ENCODE assay signal across 9 mouse cellular contexts in the genomic region with DNA sequence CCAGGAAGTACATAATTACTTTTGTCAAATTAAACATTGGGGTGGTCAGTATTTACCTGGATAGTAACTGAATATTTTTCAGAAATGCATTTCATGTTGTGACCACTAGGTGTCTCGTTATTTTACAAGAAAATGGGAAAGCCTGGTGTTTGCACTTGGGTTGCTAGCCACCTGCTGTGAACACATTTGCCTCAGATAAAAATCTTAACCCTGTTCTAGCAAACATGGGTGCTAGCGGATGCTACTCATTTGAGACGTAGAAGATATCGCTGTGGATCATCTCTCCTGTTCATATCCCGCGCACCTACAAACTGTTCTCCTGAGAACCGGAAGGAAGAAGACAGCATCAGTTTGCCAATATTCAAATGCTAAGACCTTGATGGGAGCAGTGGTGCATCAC. TPM values are rescaled to one million over a fixed set of nuclear protein-coding genes. Genes with fewer than 3 reads are reported as not detected.
A peak's percentile ranks its signal among the peaks of the same experiment; 100 is the strongest.
DNase-seq lines count a peak whose midpoint lies in the region; ATAC-seq and TF ChIP-seq lines count a peak whose summit lies in the region.
"Had no signal": no experiment of that assay in that cellular context is flagged by ENCODE, and none has a peak within 500 bp of the region (broad histone marks: within the 10 kb centered on the region; RNA-seq: fewer than 3 reads in every experiment).

No protein-coding gene starts in this region.

- intact Hi-C loops in heart, postnatal 14 days (cut with DNase I): loop anchor here (2.0 to 5.0 kb wide), 5 partner anchors 33 to 181 kb away; a partner anchor contains a TSS

- ATAC-seq in forebrain, postnatal 0 days: no peak
- ATAC-seq in midbrain, embryonic 16.5 days: no peak
- ATAC-seq in embryonic facial prominence, embryonic 14.5 days (ENCODE audit: low read depth): no peak

- H3K4me3 ChIP-seq in forebrain, postnatal 0 days (ENCODE audit: low read depth, low read length): no peak overlapping the region
- no peak overlapping the region for H3K4me3 ChIP-seq in forebrain, embryonic 10.5 days
- H3K4me3 ChIP-seq in midbrain, embryonic 10.5 days: no peak overlapping the region
- H3K4me3 ChIP-seq in midbrain, embryonic 16.5 days (ENCODE audit: low read depth, low read length): no peak overlapping the region
- no peak overlapping the region for H3K4me3 ChIP-seq in embryonic facial prominence, embryonic 14.5 days (ENCODE audit: low read depth, low read length)
- H3K4me3 ChIP-seq: neural tube, embryonic 12.5 days had no signal

- H3K27me3 ChIP-seq in forebrain, postnatal 0 days (ENCODE audit: insufficient read depth, low read length): no peaks in the 10 kb centered on the region
- H3K27me3 ChIP-seq in forebrain, embryonic 10.5 days (ENCODE audit: poor library complexity, severe bottlenecking): no peaks in the 10 kb centered on the region
- no peaks in the 10 kb centered on the region for H3K27me3 ChIP-seq in midbrain, embryonic 10.5 days (ENCODE audit: low read depth, poor library complexity, severe bottlenecking)
- no peaks in the 10 kb centered on the region for H3K27me3 ChIP-seq in midbrain, embryonic 16.5 days (ENCODE audit: control insufficient read depth, insufficient read depth, low read depth, low read length)
- H3K27me3 ChIP-seq in embryonic facial prominence, embryonic 14.5 days (replicated peaks; ENCODE audit: control insufficient read depth, insufficient read depth, low read length): no peaks in the 10 kb centered on the region
- H3K27me3 ChIP-seq: neural tube, embryonic 12.5 days had no signal

- no peak overlapping the region for H3K9ac ChIP-seq in forebrain, postnatal 0 days
- no peak overlapping the region for H3K9ac ChIP-seq in midbrain, embryonic 16.5 days (ENCODE audit: low read depth, low read length)
- H3K9ac ChIP-seq in embryonic facial prominence, embryonic 14.5 days (ENCODE audit: low read depth, low read length): no peak overlapping the region
- H3K9ac ChIP-seq: neural tube, embryonic 12.5 days had no signal

- no peaks in the 10 kb centered on the region for H3K4me1 ChIP-seq in forebrain, postnatal 0 days (ENCODE audit: insufficient read depth)
- peaks cover 6% of the 10 kb centered on the region for H3K4me1 ChIP-seq in forebrain, embryonic 10.5 days
- peaks cover 6% of the 10 kb centered on the region for H3K4me1 ChIP-seq in midbrain, embryonic 10.5 days
- H3K4me1 ChIP-seq in midbrain, embryonic 16.5 days (ENCODE audit: control insufficient read depth, insufficient read depth, low read length): peaks cover 5% of the 10 kb centered on the region; the same call in 1 of the 2 replicates
- H3K4me1 ChIP-seq in embryonic facial prominence, embryonic 14.5 days (ENCODE audit: control insufficient read depth, insufficient read depth, low read length): peaks cover under 1% of the 10 kb centered on the region; the same call in 1 of the 2 replicates

- DNase-seq in forebrain, postnatal 0 days: peak; percentile 61
- no peak for DNase-seq in forebrain, embryonic 10.5 days (ENCODE audit: extremely low spot score, low spot score)
- peak; percentile 16 for DNase-seq in midbrain, embryonic 10.5 days (ENCODE audit: low spot score)
- DNase-seq in embryonic facial prominence, embryonic 14.5 days (ENCODE audit: low spot score): peak; percentile 69
- peak; percentile 28 for DNase-seq in retina, postnatal 7 days (ENCODE audit: low read depth, low spot score)
- DNase-seq in adrenal gland, postnatal 36 days: no peak
- no peak for DNase-seq in heart, postnatal 14 days

- no peak overlapping the region for H3K4me2 ChIP-seq in forebrain, postnatal 0 days (ENCODE audit: low read depth)
- H3K4me2 ChIP-seq in midbrain, embryonic 16.5 days (ENCODE audit: low read length): no peak overlapping the region
- no peak overlapping the region for H3K4me2 ChIP-seq in embryonic facial prominence, embryonic 14.5 days (ENCODE audit: low read depth, low read length)
- H3K4me2 ChIP-seq: neural tube, embryonic 12.5 days had no signal

- no peaks in the 10 kb centered on the region for H3K9me3 ChIP-seq in forebrain, postnatal 0 days (ENCODE audit: low read length)
- no peaks in the 10 kb centered on the region for H3K9me3 ChIP-seq in forebrain, embryonic 10.5 days
- no peaks in the 10 kb centered on the region for H3K9me3 ChIP-seq in midbrain, embryonic 10.5 days (replicated peaks)
- no peaks in the 10 kb centered on the region for H3K9me3 ChIP-seq in midbrain, embryonic 16.5 days (replicated peaks; ENCODE audit: control insufficient read depth, low read length, poor library complexity, severe bottlenecking)
- H3K9me3 ChIP-seq in embryonic facial prominence, embryonic 14.5 days (ENCODE audit: control insufficient read depth, low read length): no peaks in the 10 kb centered on the region
- H3K9me3 ChIP-seq: neural tube, embryonic 12.5 days had no signal

- H3K36me3 ChIP-seq in forebrain, postnatal 0 days (ENCODE audit: insufficient read depth): no peaks in the 10 kb centered on the region
- no peaks in the 10 kb centered on the region for H3K36me3 ChIP-seq in forebrain, embryonic 10.5 days (replicated peaks)
- no peaks in the 10 kb centered on the region for H3K36me3 ChIP-seq in midbrain, embryonic 10.5 days
- H3K36me3 ChIP-seq in midbrain, embryonic 16.5 days (ENCODE audit: control insufficient read depth, insufficient read depth, low read length): no peaks in the 10 kb centered on the region
- no peaks in the 10 kb centered on the region for H3K36me3 ChIP-seq in embryonic facial prominence, embryonic 14.5 days (ENCODE audit: control insufficient read depth, insufficient read depth, low read length)
- H3K36me3 ChIP-seq: neural tube, embryonic 12.5 days had no signal

- 52% methylated on average over 7 of the region's 7 CpGs for WGBS in forebrain, postnatal 0 days
- 45% methylated on average over 7 of the region's 7 CpGs for WGBS in forebrain, embryonic 10.5 days
- WGBS in midbrain, embryonic 10.5 days: 47% methylated on average over 7 of the region's 7 CpGs
- WGBS in midbrain, embryonic 16.5 days: 47% methylated on average over 7 of the region's 7 CpGs
- 39% methylated on average over 7 of the region's 7 CpGs for WGBS in embryonic facial prominence, embryonic 14.5 days

- H3K27ac ChIP-seq in forebrain, postnatal 0 days (ENCODE audit: low read depth, low read length): no peak overlapping the region
- no peak overlapping the region for H3K27ac ChIP-seq in forebrain, embryonic 10.5 days
- H3K27ac ChIP-seq in midbrain, embryonic 10.5 days (replicated peaks): no peak overlapping the region
- no peak overlapping the region for H3K27ac ChIP-seq in midbrain, embryonic 16.5 days (ENCODE audit: low read length)
- no peak overlapping the region for H3K27ac ChIP-seq in embryonic facial prominence, embryonic 14.5 days (replicated peaks; ENCODE audit: low read depth, low read length)
- H3K27ac ChIP-seq: neural tube, embryonic 12.5 days had no signal

- peak; percentile 69 for TF ChIP-seq CTCF in forebrain, postnatal 0 days (IDR thresholded peaks at IDR 0.05; ENCODE audit: low read depth)

RNA-seq across cellular contexts. Expression of a gene that starts 31.5 kb away (rescaled TPM):
- 10.5 and 18.5 TPM in 2 replicates for total RNA-seq in forebrain, postnatal 0 days (2014; rRNA removed)
- polyA plus RNA-seq in forebrain, postnatal 0 days (2015; fragmentation: Nextera tagmentation; extraction: Ambion mirVana): 2.8 and 5.2 TPM in 2 replicates
- polyA plus RNA-seq in forebrain, embryonic 10.5 days (2016; fragmentation: Nextera tagmentation; extraction: Ambion mirVana): 8.8 and 10.2 TPM in 2 replicates
- polyA plus RNA-seq in midbrain, embryonic 10.5 days (2016; fragmentation: Nextera tagmentation; extraction: Ambion mirVana): 6.7 and 8.1 TPM in 2 replicates
- polyA plus RNA-seq in midbrain, embryonic 16.5 days (2015; fragmentation: Nextera tagmentation; extraction: Ambion mirVana): 9.6 and 10.2 TPM in 2 replicates
- polyA plus RNA-seq in embryonic facial prominence, embryonic 14.5 days (2014; fragmentation: Nextera tagmentation; extraction: Ambion mirVana): 7.5 and 8.9 TPM in 2 replicates
- total RNA-seq in adrenal gland, postnatal 36 days (2021): 10 to 100 TPM; 18.1 to 19.9 TPM
- total RNA-seq in heart, postnatal 14 days (2021): 10 to 100 TPM; 10.6 to 12.6 TPM

RNA-seq across cellular contexts. Expression of a gene that starts 42.1 kb away (rescaled TPM):
- total RNA-seq in forebrain, postnatal 0 days (2014; rRNA removed): 212 and 236 TPM in 2 replicates
- 449 and 471 TPM in 2 replicates for polyA plus RNA-seq in forebrain, postnatal 0 days (2015; fragmentation: Nextera tagmentation; extraction: Ambion mirVana)
- polyA plus RNA-seq in forebrain, embryonic 10.5 days (2016; fragmentation: Nextera tagmentation; extraction: Ambion mirVana): 236 and 237 TPM in 2 replicates
- 275 and 277 TPM in 2 replicates for polyA plus RNA-seq in midbrain, embryonic 10.5 days (2016; fragmentation: Nextera tagmentation; extraction: Ambion mirVana)
- polyA plus RNA-seq in midbrain, embryonic 16.5 days (2015; fragmentation: Nextera tagmentation; extraction: Ambion mirVana): 439 and 482 TPM in 2 replicates
- polyA plus RNA-seq in embryonic facial prominence, embryonic 14.5 days (2014; fragmentation: Nextera tagmentation; extraction: Ambion mirVana): 401 and 403 TPM in 2 replicates
- total RNA-seq in adrenal gland, postnatal 36 days (2021): 100 to 1,000 TPM; 266 to 324 TPM
- 100 to 1,000 TPM; 216 to 231 TPM for total RNA-seq in heart, postnatal 14 days (2021)

Comparison
In these comparisons a context has a peak if more than half of its experiments do, and no peak if none do; other contexts are left out.
1. DNase-seq: peak in forebrain, postnatal 0 days (single experiment), midbrain, embryonic 10.5 days (single experiment), embryonic facial prominence, embryonic 14.5 days (single experiment) and retina, postnatal 7 days (single experiment); none in forebrain, embryonic 10.5 days (single experiment), adrenal gland, postnatal 36 days (0 of 2) and heart, postnatal 14 days (0 of 2).